Mouse (Mus musculus) limb, embryonic 14.5 days (tissue): ENCODE measurements at regions not wholly inside any gene's neighbourhood (a gene's known extent, or its start where the extent isn't known, plus 50 kb on each side); places are given as distances from the start of the nearest gene placed in this dataset.

Experiments used
- ATAC-seq: fragments of 200-750 bp; cut with Nextera tagmentation; 2 replicates; pipeline ENCODE4 v1.8.0; 2017; ENCODE audit warnings: low read depth, moderate number of reproducible peaks, moderate TSS enrichment; ENCODE audit not compliant: low FRiP score
- DNase-seq: peaks from one replicate; pipeline ENCODE4 v3.0.0-alpha.2; 2015; ENCODE audit warnings: low spot score
- H3K27ac ChIP-seq: fragments of 300-500 bp; sonication (generic); replicated peaks from 2 replicates; pipeline ENCODE4 v1.5.1; 2014; ENCODE audit warnings: low read depth, mild to moderate bottlenecking, low read length, moderate library complexity, mixed read lengths
- H3K27me3 ChIP-seq: fragments of 300-500 bp; sonication (generic); 2 replicates; pipeline ENCODE4 v1.6.1; 2014; ENCODE audit warnings: low read length, mixed read lengths; ENCODE audit not compliant: control insufficient read depth, insufficient read depth
- H3K36me3 ChIP-seq: fragments of 300-500 bp; sonication (generic); 2 replicates; pipeline ENCODE4 v1.6.1; 2014; ENCODE audit warnings: mild to moderate bottlenecking, low read length, moderate library complexity, mixed read lengths; ENCODE audit not compliant: control insufficient read depth, insufficient read depth
- H3K4me1 ChIP-seq: fragments of 300-500 bp; sonication (generic); 2 replicates; pipeline ENCODE4 v1.6.1; 2014; ENCODE audit warnings: antibody characterized with exemption, low read length, mixed read lengths; ENCODE audit not compliant: control insufficient read depth, insufficient read depth
- H3K4me2 ChIP-seq: fragments of 300-500 bp; sonication (generic); replicated peaks from 2 replicates; pipeline ENCODE4 v1.6.1; 2014; ENCODE audit warnings: low read depth, mild to moderate bottlenecking, low read length, moderate library complexity; ENCODE audit not compliant: severe bottlenecking
- H3K4me3 ChIP-seq: fragments of 300-500 bp; sonication (generic); replicated peaks from 2 replicates; pipeline ENCODE4 v1.5.1; 2014; ENCODE audit warnings: low read length
- H3K9ac ChIP-seq: fragments of 300-500 bp; sonication (generic); 2 replicates; pipeline ENCODE4 v1.6.1; 2014; ENCODE audit warnings: mild to moderate bottlenecking, low read depth, low read length, moderate library complexity; ENCODE audit not compliant: severe bottlenecking
- H3K9me3 ChIP-seq: fragments of 300-500 bp; sonication (generic); 2 replicates; pipeline ENCODE4 v1.6.1; 2016; ENCODE audit warnings: low read length; ENCODE audit not compliant: control insufficient read depth
- POLR2A ChIP-seq: fragments of 200-500 bp; IDR thresholded peaks from 2 replicates; pipeline ENCODE4 v1.8.0; 2012; ENCODE audit warnings: inconsistent platforms, mild to moderate bottlenecking, moderate library complexity, borderline replicate concordance; ENCODE audit not compliant: insufficient read depth, insufficient read length; ENCODE audit errors: extremely low read depth
- WGBS: fragments of 180-500 bp; shearing (Covaris S2); extraction: QIAGEN DNeasy Blood & Tissue Kit; methylation state at CpG from one replicate; pipeline ENCODE4 v1.1.7; 2014; 5-methylcytosine and 5-hydroxymethylcytosine counted together

- Histone ChIP-seq H3K27me3 (peaks cover 20% of the 10 kb centered on the region), H3K36me3 (no peaks in the 10 kb centered on the region), H3K4me1 (0 out of 2 replicates have a peak, but pooled peaks cover 4% of the 10 kb centered on the region), H3K9me3 (no peaks in the 10 kb centered on the region), H3K4me3 (peak overlapping the region; percentile 41), H3K27ac (no peak overlapping the region), H3K4me2 (peak overlapping the region; percentile 61), H3K9ac (peak overlapping the region; percentile 13)
- 7% methylated on average over 6 of the region's 6 CpGs for WGBS
- no peak for TF ChIP-seq POLR2A
- ATAC-seq (no peak), DNase-seq (no peak)
These were observed 279.9 kb upstream of the Robo1 start for GRCm38 (mm10) chr16:72028216-72028610.

DNA sequence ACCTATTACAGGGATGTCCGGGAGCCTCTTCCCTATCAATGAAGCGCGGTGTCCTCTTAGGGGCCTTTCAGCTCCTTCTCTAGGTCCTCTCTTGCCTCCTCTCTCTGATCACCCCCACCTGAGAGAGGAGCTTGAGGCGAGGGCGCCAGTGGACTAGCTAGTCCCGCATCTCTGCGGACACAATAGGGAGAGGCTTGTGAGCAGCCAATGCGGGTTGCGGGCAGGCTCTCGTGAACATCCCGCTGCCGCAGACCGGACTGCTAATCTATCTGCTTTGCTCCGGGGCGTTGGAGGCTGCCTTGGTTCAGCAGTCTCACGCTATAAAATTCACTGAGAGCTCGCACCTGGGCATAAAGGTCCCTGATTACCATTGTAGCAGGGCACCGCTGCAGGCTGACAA is 279.3 kb upstream of the Robo1 start:
- ATAC-seq (peak; percentile 17; the same call in 1 of the 2 replicates), DNase-seq (no peak)
- H3K9me3 ChIP-seq = no peaks in the 10 kb centered on the region
- H3K27me3 ChIP-seq = peaks cover 20% of the 10 kb centered on the region
- peak overlapping the region; percentile 61 for H3K4me2 ChIP-seq
- peak overlapping the region; percentile 13; the same call in 1 of the 2 replicates for H3K9ac ChIP-seq
- H3K4me3 ChIP-seq = peak overlapping the region; percentile 41
- TF ChIP-seq POLR2A = no peak
- H3K27ac ChIP-seq = no peak overlapping the region
- WGBS = 2% methylated on average over 18 of the region's 18 CpGs
- H3K4me1 ChIP-seq = 0 out of 2 replicates have a peak, but pooled peaks cover 4% of the 10 kb centered on the region
- H3K36me3 ChIP-seq = no peaks in the 10 kb centered on the region

- DNase-seq = no peak
These were observed 278.8 kb upstream of the Robo1 start for GRCm38 (mm10) chr16:72029273-72029672.

DNA sequence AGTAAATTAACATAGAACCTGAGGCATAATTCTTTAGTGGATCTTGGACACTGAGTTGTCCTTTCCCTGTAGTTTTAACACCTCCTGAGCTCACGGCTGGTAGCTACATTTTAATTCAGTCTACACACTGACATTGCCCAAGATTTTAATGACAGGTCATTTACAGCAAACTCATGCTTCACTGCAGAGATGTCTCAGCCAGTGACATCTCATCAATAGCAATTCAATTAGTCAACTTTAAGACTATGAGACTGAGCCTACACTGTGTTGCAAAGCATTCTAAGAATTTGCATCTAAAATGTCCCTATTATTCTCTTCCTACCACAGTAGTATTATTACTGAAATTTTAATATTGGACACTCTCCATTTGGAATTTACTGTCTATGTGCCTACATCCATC is 239.9 kb upstream of the Robo1 start:
- H3K4me2 ChIP-seq = no peak overlapping the region
- no peak for ATAC-seq
- no peak for DNase-seq
- WGBS = 54% methylated on average over 1 of the region's 1 CpGs
- H3K4me3 ChIP-seq = no peak overlapping the region
- H3K36me3 ChIP-seq = no peaks in the 10 kb centered on the region
- H3K27ac ChIP-seq = no peak overlapping the region
- no peaks in the 10 kb centered on the region for H3K4me1 ChIP-seq
- H3K27me3 ChIP-seq = no peaks in the 10 kb centered on the region
- no peaks in the 10 kb centered on the region for H3K9me3 ChIP-seq
- H3K9ac ChIP-seq = no peak overlapping the region
- TF ChIP-seq POLR2A = no peak

More at GRCm38 (mm10) chr16:72029273-72029672, 278.8 kb upstream of the Robo1 start:
- H3K4me1 ChIP-seq = 0 out of 2 replicates have a peak, but pooled peaks cover 4% of the 10 kb centered on the region
- no peak overlapping the region; the same call in 1 of the 2 replicates for H3K9ac ChIP-seq
- no peak for ATAC-seq
- no peak for TF ChIP-seq POLR2A
- H3K9me3 ChIP-seq = no peaks in the 10 kb centered on the region
- H3K27me3 ChIP-seq = peaks cover 20% of the 10 kb centered on the region
- H3K4me3 ChIP-seq = peak overlapping the region; percentile 41
- WGBS = 1% methylated on average over 4 of the region's 4 CpGs
- no peaks in the 10 kb centered on the region for H3K36me3 ChIP-seq
- no peak overlapping the region for H3K27ac ChIP-seq
- H3K4me2 ChIP-seq = peak overlapping the region; percentile 61

- H3K27me3 ChIP-seq = no peaks in the 10 kb centered on the region
- DNase-seq (no peak), ATAC-seq (no peak)
- no peak overlapping the region for H3K4me3 ChIP-seq
- no peak overlapping the region for H3K4me2 ChIP-seq
- no peak overlapping the region for H3K9ac ChIP-seq
- no peak for TF ChIP-seq POLR2A
- no peaks in the 10 kb centered on the region for H3K36me3 ChIP-seq
- no peak overlapping the region for H3K27ac ChIP-seq
- 51% methylated on average over 2 of the region's 2 CpGs for WGBS
- no peaks in the 10 kb centered on the region for H3K9me3 ChIP-seq
- no peaks in the 10 kb centered on the region for H3K4me1 ChIP-seq
These were observed 238.5 kb upstream of the Robo1 start for GRCm38 (mm10) chr16:72069581-72069980.
